Mouse (Mus musculus) kidney, adult 2 months (tissue): ENCODE data around the gene Dock6.

Experiments used
- CTCF ChIP-seq: fragments of 200-500 bp; conservative IDR thresholded peaks from 2 replicates; pipeline ENCODE4 v1.5.1; 2011; ENCODE audit warnings: low read depth, mild to moderate bottlenecking, control low read depth, low read length, moderate library complexity, mixed read lengths; ENCODE audit not compliant: insufficient read depth, insufficient read length
- POLR2A ChIP-seq: fragments of 200-500 bp; IDR thresholded peaks from one replicate; pipeline ENCODE4 v1.6.1; 2011; ENCODE audit warnings: low read depth, low read length, control low read depth

GRCm38 (mm10) chr9:21842391-21842790, 10.0 kb downstream of the Dock6 start:
- TF ChIP-seq POLR2A (no peak), CTCF (no peak)
